Mouse (Mus musculus): ENCODE measurements at regions not wholly inside any gene's neighbourhood (a gene's known extent, or its start where the extent isn't known, plus 50 kb on each side); places are given as distances from the start of the nearest gene placed in this dataset.

- no peak for DNase-seq
Observed at GRCm38 (mm10) chr12:50929641-50930040, 280.7 kb upstream of the Prkd1 start.

GRCm38 (mm10) chr12:50926234-50926633 lies 277.3 kb upstream of the Prkd1 start:
- DNase-seq, result no peak

- DNase-seq, result no peak
Observed at GRCm38 (mm10) chr12:50921739-50922138, 272.8 kb upstream of the Prkd1 start.

DNA sequence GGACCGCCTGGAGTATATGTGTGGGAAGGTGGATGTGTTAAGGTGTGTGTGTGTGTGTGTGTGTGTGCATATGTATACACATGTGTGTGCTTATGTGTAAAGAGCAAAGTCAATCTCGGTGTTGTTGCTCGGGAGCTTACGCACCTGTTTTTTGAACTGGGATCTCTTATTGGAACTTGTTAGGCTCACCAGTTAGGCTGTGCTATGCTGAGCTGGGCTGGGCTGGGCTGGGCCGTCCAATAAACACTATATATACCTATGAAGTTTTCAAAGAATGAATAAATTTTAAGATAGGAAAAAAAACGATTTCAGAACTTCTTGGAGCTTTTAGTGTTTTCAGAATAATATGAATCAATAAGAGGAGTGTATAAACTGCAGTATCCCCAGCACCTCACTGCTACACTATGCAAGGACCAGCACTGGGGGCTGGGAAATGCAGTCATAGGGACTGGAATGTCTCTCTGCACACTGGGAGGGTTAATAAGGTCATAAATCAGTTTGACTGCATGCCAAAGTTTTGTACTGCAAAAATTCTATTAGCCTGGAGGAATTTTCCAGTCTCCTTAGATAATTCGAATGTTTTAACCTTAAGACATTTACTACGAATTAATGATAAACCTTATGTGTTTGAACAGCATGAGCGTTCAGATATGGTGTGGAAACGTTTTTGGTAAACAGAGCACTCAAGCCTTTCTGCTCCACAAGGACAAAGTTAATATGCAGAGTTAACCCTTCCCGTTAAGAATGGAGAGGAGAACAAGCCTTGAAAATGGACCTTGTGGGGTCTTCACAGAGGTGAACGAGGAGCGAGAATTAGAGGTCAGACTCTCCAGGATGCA lies 250.9 kb upstream of the Prkd1 start:
- DNase-seq, result no peak

DNA sequence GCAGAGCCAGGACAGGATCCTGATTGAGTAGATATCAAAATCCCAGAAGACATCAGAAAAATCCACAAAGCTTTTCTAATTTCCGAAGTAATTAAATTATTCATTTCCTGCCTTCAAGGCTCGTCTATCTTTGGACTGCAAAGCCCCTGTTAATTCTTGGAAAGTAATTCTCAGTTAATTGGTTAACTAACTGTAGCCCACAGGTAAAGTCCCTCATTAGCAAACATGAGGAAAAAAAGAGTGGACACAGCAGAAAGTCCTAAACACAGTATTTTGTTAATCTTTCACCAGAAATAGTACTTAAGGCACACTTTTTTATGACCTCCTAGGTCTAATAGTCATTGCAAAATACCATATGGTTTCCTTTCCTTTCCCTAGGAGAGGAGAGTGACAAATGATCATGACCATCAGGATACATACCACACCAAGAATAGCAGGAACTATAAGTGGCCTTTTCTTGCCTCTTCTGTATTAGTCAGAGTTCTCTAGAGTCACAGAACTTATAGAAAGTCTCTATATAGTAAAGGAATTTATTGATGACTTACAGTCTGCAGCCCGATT lies 248.8 kb upstream of the Prkd1 start:
- DNase-seq, result no peak

DNA sequence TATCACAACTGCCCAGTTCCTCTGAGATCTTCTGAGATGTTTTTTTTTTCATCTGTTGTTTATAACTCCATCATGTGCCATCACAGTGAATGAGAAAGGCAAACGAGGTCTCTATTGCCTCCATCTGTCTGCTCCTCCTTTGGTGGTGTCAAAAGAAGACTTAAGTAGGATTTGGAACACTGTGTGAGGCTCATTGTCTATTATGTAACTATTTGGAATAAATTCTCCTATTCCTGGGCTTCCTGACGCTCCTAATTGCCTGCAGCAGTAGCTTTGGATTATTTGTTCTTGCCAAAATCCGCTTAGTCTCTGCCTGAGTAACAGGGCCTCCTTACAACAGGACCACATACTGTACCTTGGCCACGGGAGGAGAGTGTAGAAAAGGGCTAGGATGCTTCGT lies 244.7 kb upstream of the Prkd1 start:
- no peak for DNase-seq

DNA sequence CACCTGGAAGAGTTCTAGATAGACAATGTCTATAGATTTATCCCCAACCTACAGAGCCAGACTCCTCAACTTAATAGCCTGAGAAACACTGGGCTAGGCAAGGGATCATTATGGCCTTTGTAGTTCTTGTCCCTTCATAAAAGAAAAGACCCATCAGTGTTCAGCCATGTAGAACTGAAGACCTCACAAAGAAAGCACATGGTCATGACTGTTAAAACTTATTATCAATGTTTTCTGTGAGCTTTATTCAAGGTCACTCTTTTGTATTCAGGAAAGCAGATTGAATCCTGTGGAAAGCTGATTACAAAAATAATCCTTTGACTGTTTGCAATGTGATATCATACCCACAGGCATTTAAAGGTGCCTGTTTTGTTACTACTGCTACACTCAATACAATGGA lies 226.9 kb upstream of the Prkd1 start:
- no peak for DNase-seq

DNA sequence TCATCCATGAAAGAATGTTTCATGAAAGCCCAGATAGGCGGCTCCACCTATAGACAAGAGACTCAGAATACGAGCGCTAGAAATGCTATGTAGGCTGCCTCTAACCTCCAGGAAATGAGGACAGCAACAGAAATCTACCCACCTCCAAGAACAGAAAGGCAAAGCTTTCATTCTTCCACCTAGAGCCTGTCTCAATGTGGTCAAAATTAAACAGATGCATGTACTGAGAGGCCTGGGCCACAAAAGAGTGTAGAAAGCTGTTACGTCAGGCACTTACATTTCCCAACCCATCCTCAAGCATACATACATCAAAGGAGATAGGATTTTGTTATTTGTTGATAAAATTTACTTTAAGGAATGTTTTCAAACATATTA lies 225.1 kb upstream of the Prkd1 start:
- no peak for DNase-seq

GRCm38 (mm10) chr12:50873390-50874023 lies 224.6 kb upstream of the Prkd1 start:
- DNase-seq, result no peak

- DNase-seq, result no peak
Observed at GRCm38 (mm10) chr12:50851644-50852043, 202.7 kb upstream of the Prkd1 start.

DNA sequence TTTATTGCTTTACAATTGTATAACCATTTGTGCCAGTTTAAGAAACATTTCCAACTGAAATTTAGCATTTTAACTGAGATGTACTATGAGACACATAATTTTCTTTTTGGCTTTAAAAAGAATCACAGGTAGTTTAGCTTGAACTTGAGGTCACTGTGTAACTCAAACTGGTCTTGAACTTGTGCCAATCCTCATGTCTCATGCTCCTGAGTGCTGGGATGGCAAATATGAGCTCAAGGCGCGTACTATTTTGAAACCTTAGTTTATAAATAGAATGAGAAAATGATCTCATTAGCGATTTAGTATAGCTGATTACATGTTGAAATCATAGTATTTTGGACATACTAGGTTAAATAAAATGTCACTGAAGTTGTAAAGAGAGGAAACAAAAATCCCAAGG lies 199.1 kb upstream of the Prkd1 start:
- DNase-seq, result peak in 1 of 2 experiments; percentile 2

- DNase-seq, result no peak
Observed at GRCm38 (mm10) chr12:50842744-50843143, 193.8 kb upstream of the Prkd1 start.

DNA sequence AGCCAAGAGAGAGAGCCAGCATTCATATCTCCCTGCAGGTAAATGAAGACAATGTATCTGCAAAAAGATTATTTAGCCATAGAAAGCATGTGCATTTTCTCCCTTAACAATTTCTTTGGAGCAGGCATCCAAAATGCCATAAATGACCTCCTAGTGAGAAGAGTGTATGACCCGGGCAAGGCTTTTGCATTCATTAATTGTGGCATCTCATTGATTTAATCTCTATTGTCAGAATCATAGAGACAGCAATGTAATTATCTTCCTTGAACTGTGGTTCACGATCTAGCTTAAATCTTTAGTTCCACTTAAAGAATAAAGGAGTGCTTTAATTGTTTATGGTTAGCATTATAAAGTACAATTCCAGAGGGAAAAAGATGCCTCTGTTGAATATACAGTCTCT lies 190.5 kb upstream of the Prkd1 start:
- DNase-seq, result no peak

GRCm38 (mm10) chr12:50808731-50809281 lies 159.9 kb upstream of the Prkd1 start:
- no peak for DNase-seq

GRCm38 (mm10) chr12:50804391-50804790 lies 155.5 kb upstream of the Prkd1 start:
- DNase-seq, result no peak

- DNase-seq, result no peak
Observed at GRCm38 (mm10) chr12:50765156-50765940, 116.5 kb upstream of the Prkd1 start.

DNA sequence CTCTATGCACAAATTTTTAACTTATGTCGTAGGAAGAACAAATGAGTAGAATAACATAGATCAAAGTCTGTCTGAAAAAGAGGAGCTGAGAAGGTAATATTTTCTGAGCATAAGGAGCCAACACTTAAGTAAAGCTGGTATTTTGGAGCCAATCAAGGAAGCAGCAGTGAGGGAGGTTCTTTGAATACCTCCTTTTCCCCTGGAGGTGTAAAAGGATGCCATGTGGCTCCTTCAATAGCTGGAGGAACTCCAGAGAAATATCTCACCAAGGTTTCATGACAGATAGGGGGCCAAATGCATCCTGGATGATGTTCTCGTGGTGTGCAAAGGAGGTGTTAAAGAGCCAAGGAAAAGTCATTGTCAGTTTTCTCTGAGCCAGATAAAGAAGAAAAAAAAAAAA lies 115.6 kb upstream of the Prkd1 start:
- no peak for DNase-seq

- DNase-seq, result no peak
Observed at GRCm38 (mm10) chr12:50734135-50734534, 85.2 kb upstream of the Prkd1 start.

DNA sequence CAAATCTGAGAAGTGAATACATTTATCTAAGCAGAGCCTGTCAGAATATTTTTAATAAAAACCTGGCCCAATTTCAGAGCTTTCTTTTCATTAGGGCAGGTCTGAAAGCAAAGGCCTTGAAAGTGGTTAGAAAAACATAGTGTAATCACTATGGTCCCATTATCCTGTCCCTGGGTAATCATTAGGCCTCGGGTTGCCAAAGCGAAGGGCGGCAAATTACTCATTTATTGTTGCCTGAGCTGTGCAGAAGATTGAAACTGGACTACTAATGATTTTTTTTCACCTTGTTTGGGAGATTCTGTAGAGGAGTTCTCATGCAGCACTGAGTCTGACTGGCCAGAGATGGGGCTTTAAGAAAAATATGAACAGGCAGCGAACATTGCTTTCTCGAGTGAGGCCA lies 63.7 kb upstream of the Prkd1 start:
- no peak for DNase-seq

- no peak for DNase-seq
Observed at GRCm38 (mm10) chr12:50709000-50709788, 60.3 kb upstream of the Prkd1 start.

DNA sequence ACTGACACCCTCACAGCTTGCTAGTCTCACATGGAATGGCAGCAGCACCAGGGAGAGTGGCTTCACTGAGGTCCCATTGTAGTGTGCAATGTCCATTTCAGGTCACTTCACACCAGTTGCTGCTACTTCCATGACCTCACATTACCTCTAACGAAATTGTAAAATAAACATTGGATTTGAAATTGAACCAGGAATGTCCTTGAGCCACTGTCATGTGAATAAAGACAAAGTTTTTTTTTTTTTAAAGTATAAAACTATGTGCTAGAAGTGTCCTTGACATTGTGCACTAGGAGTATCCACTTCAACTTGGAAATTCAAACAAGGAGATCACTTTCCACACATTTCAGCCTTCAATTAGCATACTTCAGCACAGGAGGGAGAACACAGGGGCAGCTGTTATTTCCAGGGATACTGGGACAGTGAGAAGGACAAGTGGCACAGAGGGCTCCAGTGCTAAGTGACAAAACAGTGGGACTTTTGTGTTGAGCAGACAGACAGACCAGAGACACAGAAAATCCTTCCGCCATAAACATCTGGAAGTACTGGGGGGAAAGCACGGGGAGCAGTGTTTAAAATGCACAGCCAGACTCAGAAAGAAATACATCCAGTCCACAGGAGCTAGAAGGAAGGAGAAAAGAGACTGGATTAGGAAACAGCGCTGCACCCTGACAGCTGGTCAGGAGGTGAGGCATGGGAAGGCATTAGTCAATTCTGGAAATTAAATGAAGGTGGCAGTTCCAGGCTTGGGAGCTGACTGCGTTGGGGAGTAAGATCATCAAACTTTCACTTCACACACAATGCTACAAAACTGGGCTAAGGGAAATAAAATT lies 49.9 kb upstream of the Prkd1 start:
- peak; percentile 20 to 47 for DNase-seq

Data from lung, adult 18-20 months (tissue).